Mouse (Mus musculus): ENCODE results near the gene Il3.

The Il3 gene

DNA sequence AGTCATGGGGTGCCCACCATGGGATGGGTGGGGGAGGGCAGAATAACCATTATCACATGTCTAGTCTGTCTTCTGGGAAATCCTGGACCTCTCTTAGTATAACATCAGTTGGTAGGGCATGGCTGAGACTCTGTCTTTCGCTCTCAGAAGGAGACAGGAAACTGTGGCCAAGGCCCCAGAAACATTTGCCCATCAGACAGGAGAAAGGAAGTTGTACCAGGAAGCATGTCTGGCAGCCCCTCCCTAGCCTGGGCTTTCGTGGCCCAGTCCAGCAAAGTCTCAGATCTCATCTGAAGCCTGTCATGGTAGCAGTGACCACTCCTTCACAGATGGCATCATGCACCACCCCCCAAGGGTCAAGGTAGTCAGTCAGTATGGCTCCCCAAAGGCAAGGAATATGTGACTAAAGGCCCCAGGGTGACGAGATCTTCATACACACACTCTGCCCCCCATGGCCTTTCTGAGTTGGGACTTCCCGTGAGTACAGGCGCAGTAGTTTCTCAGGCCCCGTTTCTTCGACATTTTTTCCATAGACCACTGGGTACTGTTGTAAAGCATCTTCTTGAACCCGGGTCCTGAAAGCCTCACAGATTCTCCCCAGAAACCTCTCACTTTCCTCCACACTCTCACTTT lies 20.9 kb upstream of the Il3 start:
- peak; percentile 5 for DNase-seq (ENCODE audit: low read depth)

DNA sequence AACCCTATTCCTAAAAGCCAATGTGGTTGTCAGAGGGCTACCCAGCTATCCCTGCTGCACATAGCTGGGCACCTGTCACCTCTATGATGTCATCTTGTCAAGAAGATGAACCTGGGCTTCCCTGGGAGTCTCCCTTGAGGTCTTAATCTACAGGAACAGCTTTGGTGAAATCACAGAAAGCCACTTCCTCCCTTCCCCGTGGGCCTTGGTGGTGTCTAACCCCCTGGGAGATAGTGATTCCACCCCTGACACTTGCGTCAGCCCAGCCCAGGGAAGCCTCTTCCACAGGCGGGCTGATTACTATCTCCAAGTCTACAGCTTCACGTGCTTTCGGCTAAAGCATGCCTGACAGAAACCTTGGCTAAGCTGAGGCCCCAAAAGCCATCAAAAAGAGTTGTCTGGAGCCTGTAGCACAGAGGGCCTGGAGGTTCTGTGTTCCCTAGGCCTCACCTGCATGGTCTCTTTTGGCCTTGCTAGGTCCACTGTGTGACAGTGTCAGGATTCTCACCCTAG lies 4.4 kb upstream of the Il3 start:
- no peak for DNase-seq (ENCODE audit: low read depth)

DNA sequence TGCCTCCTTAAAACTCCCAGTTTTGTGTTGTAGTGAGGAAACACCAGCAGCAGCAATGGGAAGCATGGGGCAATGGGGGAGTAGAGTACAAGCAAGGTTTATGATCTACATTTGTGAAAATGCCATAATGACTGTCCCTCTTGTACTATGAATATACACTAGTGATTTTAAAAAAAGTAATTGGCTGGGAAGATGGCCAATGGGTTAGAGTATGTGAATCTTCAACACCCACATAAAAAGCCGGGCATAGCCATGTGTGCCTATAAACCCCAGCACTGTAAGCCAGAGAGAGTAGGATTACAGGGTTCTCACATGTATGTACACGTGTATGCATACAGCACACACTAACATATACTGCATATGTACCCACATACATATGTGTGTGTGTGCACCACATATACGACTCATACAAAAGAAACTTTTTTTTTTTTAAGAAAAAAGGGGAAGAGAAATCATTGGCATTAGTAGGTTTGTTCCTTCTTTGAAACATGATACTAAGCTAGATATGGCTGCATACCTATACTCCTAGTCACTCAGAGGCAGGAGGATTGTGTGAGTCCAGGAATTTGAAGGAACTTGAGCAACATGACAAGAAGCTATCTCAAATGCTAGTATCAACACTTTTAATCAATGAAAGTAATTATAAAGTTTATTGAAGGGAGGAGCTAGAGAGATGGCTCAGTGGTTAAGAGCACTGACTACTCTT lies 2.3 kb upstream of the Il3 start:
- no peak for DNase-seq (ENCODE audit: low read depth)

DNA sequence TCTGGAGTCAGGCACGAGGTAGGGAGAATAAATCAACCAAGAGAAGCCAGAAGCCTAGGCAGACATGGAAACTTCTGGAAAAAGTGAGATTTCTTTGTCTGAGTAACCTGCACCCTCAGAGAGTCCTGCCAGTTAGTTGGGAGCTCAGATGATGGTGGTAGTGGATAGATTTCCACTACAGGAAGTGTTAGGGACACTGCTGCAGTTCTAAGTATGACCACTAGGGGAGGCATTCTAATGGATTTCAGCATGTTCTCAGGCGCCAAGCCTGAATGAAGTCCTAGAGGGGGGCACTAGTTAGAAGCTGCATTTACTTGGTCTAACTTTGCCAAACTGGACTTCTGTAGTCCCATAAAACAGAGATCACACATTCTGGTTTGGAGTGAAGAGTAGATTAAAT lies 2.5 kb downstream of the Il3 start:
- peak; percentile 54 for DNase-seq (ENCODE audit: low read depth)

DNA sequence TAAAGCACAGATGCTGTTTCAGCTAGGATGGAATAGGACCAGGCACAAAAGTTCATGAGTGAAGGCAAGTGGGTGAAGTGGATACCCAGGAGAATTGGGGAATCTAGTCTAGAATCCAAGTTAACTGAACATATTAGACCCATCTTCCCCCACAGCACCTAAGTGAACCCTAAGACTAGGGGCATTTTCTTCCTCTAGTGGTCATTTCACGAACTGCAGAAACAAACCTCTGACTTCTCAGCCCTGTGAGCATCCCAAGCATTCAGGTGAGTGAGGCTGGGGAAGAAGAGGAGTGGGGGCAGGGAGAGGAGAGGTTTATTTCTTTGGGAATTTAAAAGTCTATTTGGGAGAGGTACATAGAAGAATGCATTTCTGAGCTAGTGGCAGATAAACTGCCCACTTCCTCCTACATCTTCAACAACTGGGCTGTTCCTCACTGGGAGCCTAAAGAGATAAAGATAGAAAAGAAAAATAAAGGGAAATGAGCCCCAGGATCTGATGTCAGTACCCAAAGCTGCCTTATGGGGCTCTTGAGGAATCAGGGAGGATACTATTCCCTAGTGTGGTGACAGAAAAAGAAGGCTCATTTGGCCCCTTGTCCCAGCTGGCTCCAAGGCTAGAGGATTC lies 3.6 kb downstream of the Il3 start:
- no peak for DNase-seq (ENCODE audit: low read depth)

DNA sequence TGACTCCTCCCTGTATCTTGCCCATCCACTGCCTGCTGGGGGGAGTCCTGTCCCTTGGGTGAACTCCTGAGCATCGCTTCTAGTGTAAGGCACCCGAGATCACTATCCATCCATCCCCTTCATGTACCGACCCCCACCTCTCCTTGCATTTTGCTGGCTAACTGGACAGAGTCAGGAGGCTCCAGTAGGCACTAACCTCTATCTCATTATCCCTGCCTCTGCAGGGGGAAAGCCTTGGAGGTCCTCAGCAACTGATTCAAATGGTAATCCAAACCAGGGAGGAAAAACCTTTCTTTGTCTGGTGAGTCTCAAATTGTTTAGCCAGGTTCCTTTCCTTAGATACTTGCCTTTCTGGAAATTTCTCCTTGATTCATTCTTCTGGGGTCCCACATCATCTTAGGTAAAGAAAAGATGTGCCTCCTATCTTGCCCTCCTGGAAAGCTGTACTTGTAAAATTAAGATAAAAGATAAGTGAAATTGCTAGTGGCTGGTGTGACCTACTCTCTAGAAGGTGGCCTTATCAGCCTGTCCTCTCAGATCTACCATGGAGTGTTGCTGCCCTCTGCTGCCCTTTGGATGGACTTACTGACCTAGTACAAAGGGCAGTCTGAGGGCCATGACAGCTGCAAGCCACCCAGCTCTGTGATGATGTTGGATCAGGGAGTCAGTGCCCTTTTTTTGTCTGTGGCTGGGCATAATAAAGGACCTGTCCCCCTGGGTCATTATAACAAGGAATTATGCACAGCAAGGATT lies 10.3 kb downstream of the Il3 start:
- DNase-seq (ENCODE audit: low read depth), result peak; percentile 88

DNA sequence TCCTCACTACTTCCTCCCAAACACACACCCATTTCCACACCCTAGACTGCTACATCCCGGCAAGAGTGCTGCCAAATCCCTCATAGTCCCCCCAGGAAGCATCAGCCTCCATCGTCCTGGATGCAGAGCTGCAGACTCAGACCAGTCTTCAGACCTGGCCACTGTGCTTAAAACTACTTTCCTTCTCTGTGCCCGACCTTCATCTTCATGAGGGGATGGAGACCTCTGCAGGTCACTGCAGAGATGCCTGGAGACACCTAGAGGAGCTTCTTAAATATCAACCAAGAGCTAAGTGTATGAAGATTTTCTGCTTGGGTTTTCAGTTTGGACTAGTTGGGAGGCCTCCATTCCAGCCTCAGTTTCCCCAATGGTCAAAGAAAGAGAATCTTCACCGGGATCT lies 13.0 kb downstream of the Il3 start:
- DNase-seq (ENCODE audit: low read depth), result peak; percentile 70

DNA sequence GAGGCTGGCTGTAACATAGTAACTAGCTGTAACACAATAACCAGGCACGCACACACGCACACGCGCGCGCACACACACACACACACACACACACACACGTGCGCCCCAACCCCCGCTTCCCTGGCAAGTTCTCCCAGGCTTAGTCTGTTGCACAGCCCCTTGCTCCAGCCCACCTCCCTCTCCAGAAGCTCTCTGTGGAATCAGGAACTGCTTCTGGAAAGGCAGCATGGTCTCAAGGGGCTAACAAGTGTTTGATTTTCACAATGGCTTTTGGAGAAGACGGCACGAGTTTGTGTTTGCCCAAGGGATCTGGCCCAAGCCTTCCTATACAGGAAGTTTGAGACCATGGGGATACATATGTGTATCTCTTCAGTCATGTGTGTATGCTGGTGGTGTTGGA lies 16.5 kb downstream of the Il3 start:
- DNase-seq (ENCODE audit: low read depth), result no peak

DNA sequence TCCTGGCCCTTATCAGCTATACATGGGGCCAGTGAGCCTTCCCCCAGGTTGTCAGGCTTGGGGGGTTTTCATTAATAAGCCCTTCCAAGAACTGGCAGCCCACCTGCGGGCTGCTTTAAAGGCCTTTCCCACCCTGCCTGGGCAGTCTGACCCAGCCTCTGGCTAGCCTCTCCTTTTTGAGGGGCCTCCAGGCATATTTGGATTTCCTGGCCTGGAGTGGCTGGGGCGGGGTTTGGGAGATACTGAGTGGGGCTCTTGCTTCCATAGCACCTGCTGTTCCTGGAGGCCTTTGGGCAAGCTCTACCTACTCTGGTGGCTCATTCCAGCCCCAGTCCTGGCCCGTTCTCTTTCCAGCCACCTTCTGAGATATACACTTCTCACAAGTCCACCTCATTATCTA lies 17.3 kb downstream of the Il3 start:
- no peak for DNase-seq (ENCODE audit: low read depth)

DNA sequence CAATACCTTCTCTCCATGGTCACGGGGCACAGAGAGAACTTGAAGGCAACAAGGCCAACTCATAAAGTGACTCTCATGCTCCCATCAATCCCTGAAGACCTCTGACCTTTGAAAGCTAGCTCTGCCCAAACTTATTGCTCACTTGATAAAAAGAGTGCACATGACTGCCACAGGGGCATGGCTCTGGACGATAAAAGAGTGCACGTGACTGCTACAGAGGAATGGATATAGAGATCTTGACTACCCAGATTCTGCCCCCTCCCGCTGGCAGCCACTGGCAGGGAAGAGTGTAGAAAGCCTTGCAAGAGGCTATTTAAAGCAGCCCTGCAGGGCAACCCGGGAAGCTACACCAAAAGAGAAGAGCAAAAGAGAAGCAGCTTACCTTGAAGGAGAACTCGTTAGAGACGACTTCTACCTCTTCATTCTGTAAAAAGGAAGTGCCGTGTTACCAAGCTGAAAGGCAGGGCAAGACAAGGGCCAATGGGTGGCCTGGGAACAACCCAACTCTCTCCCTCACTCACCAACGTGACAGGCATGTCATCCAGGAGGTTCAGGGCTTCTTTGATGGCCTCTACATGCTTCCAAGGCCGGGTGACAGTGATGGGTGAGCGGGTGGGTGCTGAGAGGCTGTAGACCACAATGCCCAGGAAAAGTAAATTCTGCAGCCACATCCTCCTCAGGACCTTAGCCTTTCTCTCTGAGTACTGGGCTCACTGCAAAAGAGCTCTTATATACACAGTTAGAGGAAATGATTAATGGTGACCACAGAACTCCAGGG lies 17.9 kb downstream of the Il3 start, which contains the start of gene Csf2:
Gene Csf2 (minus strand): TSS at position 728 of the 778 bp plus-strand sequence.
- DNase-seq (ENCODE audit: low read depth), result peak; percentile 80

DNA sequence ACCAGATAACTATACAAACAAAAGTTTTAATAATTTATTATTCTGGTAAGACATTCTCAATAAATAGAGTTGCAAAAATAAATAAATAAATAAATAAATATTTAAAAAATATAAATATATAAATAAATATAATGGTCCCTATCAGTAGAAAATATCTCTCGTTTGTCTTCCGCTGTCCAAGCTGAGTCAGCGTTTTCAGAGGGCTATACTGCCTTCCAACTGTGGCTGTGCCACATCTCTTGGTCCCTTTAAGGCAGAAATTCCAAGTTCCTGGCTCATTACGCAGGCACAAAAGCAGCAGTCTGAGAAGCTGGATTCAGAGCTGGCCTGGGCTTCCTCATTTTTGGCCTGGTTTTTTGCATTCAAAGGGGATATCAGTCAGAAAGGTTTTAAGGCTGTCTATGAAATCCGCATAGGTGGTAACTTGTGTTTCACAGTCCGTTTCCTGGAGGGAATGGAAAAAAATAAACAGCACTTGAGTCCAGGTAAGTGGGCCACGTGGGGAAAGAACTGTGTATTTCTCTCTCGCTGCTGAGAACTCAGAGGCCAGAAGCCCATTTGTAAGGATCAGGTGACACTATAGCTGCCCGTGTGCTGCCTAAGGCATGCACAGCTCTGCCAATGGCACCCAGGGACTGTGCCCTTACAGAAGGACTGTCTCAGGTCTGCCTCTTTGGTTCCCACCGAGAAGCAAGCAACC lies 19.7 kb downstream of the Il3 start:
- no peak for DNase-seq (ENCODE audit: low read depth)

DNA sequence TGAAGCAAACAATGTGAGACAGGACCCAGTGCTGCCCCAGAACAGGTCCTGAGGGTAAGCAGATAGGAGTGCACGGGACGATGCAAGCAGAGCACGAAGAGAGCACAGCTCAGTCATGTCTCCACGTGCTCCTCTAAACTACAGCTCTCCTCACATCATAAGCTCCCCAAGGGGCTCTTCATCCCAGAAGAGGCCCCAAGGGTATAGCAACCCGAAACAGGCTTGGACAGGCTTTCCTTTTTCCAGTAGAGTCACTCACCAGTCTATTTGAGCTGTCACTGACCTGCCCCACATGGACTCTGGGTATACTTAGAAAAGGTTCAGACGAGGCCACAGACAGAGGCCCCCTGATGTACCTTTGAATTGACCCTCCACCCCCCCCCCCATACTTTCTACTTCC lies 22.6 kb downstream of the Il3 start:
- no peak for DNase-seq (ENCODE audit: low read depth)

DNA sequence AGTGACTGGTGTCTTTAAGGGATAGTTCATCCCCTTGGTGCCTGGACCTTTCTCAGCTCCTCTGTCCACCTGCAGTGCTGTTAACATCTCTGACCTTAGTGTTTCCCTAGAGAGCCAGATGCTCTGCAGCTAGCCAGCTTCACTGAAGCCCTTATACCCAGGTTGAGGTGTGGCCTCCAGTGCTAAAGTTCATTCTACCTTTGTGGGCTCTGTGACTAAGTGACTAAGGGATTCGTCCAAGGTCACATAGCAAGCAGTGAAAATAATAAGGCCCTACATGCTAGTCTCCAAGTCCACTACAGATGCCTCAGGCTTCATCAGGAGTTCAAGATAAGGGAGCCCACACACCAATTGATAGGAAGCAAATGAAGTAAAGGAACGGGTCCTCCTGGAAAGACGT lies 24.6 kb downstream of the Il3 start:
- DNase-seq (ENCODE audit: low read depth), result no peak

DNA sequence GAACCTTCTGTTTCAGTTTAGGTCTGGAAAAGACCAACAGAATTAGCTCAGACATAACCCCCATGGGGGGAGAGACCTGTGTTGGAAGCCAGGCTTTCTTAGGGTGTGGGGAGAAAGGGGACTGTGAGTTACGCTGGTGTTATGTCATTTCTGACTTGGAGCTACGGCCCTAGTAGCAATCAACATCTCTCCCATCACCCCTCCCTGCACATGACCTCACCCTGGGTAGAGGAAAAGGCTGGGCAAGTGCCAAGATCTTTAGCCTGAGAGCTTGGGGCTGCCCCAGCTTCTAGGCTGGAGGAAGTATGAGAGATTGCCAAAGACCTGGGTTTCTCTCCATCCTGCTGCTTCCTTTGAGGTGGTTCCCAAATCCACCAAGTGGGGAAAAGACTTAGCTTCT lies 30.1 kb downstream of the Il3 start:
- DNase-seq (ENCODE audit: low read depth), result peak; percentile 32

DNA sequence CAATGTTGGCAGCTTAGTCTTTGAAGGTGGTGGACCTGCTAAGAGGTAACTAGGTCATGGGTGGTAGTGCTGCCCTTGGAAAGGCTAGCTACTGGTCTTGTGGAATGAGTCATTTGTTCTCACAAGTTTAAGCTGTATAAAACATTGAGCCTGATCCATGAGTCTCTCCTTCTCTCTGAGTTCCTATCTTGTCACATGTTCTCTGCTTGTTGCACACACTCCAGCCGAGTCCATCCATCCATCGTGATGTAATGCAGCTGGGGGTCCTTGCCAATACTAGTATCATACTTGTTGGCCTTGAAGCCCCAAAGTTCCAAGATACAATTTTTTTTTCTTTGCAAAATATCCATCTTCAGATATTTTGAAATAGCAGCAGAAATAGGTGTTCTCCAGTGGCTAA lies 39.6 kb downstream of the Il3 start:
- no peak for DNase-seq (ENCODE audit: low read depth)

DNA sequence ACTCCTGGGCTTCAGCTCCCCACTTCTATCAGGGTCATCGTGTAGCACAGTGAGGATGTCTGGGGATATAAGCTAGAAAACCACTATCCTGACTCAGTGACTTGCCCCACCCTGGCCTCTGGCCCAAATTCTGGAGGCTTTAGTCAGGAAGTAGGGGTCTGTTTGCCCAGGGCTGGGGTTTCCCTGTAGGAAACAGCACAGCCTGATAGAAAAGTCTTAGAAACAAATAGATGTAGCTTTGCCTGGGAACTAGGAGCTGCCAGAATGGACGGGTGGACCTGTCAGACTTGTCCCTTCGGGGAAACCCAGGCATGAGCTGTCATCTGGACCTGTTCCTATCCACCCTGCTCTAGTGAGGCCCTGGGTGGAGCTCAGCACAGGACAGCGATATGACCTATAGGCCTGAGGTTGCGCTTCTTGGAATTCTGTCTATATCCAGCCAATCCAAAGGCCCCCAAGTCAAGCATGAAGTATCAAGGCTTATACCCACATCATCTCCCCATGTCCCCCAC lies 42.5 kb downstream of the Il3 start:
- no peak for DNase-seq (ENCODE audit: low read depth)

DNA sequence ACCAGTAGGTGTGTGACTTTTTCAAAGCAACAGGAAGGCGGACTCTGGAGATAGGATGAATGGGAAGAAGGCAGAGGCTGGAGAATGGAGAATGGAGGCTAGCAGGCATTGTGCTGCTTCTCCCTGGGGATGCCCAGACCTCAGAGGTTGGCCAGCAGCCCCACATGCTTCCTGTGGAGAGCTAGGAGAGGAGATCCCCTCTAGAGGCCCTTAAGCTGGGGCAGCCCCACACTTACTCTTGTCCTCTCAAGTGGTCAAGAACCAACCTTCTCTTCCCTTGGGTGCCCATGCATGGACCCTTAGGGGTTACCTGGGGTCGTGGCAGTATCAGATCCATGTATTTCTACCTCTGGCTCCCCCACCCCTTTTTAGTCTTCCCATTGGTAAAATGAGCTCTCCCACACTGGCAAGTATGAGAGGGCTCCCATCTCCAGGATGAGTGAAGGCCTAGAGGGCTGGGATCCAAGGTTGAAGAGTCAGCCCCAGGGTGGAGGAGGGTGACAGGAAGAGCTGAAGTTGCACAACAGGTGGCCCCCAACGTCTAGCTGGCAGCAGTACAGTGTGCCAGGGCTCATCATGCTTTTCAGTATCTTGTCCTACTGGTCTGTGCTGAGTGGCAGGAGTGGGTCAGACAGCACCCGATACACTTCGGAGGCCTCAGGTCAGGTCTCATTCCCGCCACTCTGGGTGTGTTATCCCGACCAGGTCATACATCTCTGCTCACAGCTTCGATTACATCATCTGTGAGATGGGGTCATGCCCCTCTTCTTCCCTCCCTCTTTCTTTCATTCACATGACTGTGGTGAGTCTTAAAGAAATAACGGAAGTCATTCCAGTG lies 43.2 kb downstream of the Il3 start:
- DNase-seq (ENCODE audit: low read depth), result no peak

DNA sequence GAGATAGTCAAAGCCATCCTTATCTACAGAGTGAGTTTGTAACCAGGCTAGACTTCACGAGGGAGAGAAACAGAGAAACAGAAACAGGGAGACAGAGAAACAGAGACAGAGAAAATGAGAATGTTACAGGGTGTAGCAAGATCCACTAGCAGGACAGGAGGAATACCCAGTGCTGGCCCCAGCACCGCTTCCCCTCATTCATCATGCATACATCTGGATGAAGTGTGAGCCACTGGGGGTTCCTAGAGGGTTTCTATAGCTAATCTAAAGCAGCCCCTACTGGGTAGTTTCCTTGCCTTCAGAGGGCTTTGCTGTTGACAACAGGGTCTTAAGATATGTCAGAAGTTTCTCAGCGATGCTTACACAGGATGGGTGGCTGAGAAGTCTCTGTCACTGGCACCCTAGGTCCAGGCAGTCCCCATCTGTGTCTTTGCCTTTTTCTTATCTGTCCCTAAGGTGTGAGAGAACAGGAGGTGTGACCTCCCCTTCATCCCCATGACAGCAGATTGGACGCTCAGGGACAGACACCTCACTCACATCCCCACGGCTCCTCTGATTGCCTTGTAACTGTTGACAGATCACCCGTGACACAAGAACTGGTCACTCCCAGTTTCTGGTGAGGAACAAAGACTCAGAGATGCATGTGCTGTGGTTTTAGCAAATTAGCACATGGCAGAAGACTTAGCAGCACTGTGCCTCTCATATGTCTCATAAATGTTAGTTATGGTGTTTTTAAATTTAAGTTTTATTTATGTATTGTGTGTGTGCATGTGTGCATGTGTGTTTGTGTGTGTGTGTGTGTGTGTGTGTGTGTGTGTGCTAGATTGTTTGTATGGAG lies 47.0 kb downstream of the Il3 start:
- DNase-seq (ENCODE audit: low read depth), result no peak

DNA sequence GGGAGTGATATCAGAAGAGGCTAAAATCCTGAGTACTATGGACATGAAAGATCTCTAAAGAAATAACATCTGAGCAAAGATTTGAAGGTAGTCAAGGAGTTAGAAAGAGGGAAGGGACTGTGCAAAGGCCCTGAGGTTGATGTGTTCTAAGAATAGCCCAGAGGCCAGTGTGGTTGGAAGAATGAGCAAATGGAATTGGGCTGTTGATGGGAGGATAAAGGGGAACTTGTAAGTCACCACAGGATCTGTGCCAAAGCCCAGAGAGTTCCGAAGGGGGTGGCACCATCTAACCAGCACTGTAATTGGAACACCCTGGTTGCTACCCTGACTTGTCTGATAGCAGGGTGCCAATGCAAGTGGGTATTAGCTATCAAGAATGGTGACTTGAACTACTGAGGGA lies 47.9 kb downstream of the Il3 start:
- DNase-seq (ENCODE audit: low read depth), result peak; percentile 18

Measured in 416B (cell line).